8 mouse cellular contexts compared by ENCODE assay signal in the genomic region with DNA sequence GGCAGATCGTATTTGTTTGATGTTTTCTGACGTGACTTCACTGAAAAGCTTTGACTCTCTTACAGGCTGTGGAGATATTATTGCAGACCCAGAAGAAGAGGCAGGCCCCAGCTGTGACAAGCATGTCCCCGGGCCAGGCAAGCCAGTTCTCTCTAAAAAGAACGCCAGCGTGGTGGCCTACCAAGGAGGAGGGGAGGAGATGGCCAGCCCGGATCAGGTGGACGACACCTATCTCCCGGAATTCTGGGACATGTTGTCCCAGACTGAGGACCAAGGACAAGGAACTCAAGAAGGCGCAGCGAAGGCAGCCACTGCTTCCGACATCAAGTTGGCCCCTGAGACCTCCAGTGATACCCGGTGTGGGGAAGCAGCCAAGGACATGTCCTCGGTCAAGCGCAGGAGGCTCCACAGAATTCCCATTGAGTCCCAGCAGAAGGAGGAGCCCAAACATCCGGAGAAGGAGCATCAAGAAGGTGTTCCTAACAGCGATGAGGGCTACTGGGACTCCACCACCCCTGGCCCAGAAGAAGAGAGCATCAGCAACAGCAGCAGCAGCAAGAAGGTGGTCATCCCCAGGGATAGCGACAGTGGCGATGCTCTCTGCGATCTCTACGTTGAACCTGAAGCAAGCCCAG. TPM values are rescaled to one million over a fixed set of nuclear protein-coding genes. Genes with fewer than 3 reads are reported as not detected.
DNase-seq lines count a peak whose midpoint lies in the region; ATAC-seq lines count a peak whose summit lies in the region.

No protein-coding gene starts in this region.

- DNase-seq in cerebellum, postnatal 4 days (ENCODE audit: low spot score in 2 of 2), result no peak
- DNase-seq in right cerebral cortex, postnatal 25 days, result peak; percentile 44
- no peak for DNase-seq in right cerebral cortex, postnatal 14 days
- no peak for DNase-seq in limb, embryonic 11.5 days (ENCODE audit: low spot score)
- peak; percentile 26 for DNase-seq in right cerebral cortex, postnatal 4 days
- no peak for DNase-seq in embryo, embryonic 11 days
- DNase-seq in urinary bladder, postnatal 14 days (ENCODE audit: low spot score), result no peak

- peak overlapping the region; percentile 38 for H3K4me3 ChIP-seq in limb, embryonic 11.5 days (ENCODE audit: low read depth, low read length)

- WGBS in limb, embryonic 11.5 days, result 51% methylated on average over 20 of the region's 20 CpGs

- no peaks in the 10 kb centered on the region for H3K9me3 ChIP-seq in limb, embryonic 11.5 days (ENCODE audit: control insufficient read depth, low read length)

- peaks cover 6% of the 10 kb centered on the region for H3K4me1 ChIP-seq in limb, embryonic 11.5 days (ENCODE audit: control insufficient read depth, insufficient read depth, low read length)

- H3K36me3 ChIP-seq in limb, embryonic 11.5 days (ENCODE audit: control insufficient read depth, insufficient read depth, low read length), result no peaks in the 10 kb centered on the region

- H3K27ac ChIP-seq in limb, embryonic 11.5 days (replicated peaks; ENCODE audit: low read depth, low read length), result no peak overlapping the region

- no peak overlapping the region for H3K9ac ChIP-seq in limb, embryonic 11.5 days (ENCODE audit: low read length)

- peak overlapping the region; percentile 74 for H3K4me2 ChIP-seq in limb, embryonic 11.5 days (ENCODE audit: low read depth, severe bottlenecking)

- peaks cover 11% of the 10 kb centered on the region for H3K27me3 ChIP-seq in limb, embryonic 11.5 days (ENCODE audit: control insufficient read depth, insufficient read depth, low read length)

- 0 out of 2 replicates have a peak, but pooled peaks have one; percentile 8 for ATAC-seq in cerebellum, adult (ENCODE audit: insufficient number of reproducible peaks, low FRiP score, low TSS enrichment)
- no peak for ATAC-seq in limb, embryonic 11.5 days (ENCODE audit: insufficient number of reproducible peaks, low FRiP score, low TSS enrichment, low read depth)

RNA-seq across cellular contexts. Expression of gene Amer2, which starts 6.4 kb away (rescaled TPM):
- polyA plus RNA-seq in limb, embryonic 11.5 days (2014; fragmentation: Nextera tagmentation; extraction: Ambion mirVana), result 3.3 and 3.7 TPM in 2 replicates

Comparison
In these comparisons a context has a peak if more than half of its experiments do, and no peak if none do; other contexts are left out.
1. DNase-seq: peak in right cerebral cortex, postnatal 25 days (single experiment) and right cerebral cortex, postnatal 4 days (single experiment); none in cerebellum, postnatal 4 days (0 of 2), right cerebral cortex, postnatal 14 days (single experiment), limb, embryonic 11.5 days (single experiment), embryo, embryonic 11 days (single experiment) and urinary bladder, postnatal 14 days (single experiment).